Mouse (Mus musculus) cerebellum, adult 2 months (tissue): ENCODE measurements at regions not wholly inside any gene's neighbourhood (a gene's known extent, or its start where the extent isn't known, plus 50 kb on each side); places are given as distances from the start of the nearest gene placed in this dataset.

Experiments used
- DNase-seq, 2 experiments: peaks; one replicate each; pipeline ENCODE4 v3.0.0; 2021
- H3K27ac ChIP-seq: fragments of 200-500 bp; 2 replicates; pipeline ENCODE4 v1.5.1; 2012; ENCODE audit warnings: low read length, control low read depth, inconsistent platforms; ENCODE audit not compliant: insufficient read depth
- H3K27me3 ChIP-seq: fragments of 200-500 bp; 2 replicates; pipeline ENCODE4 v1.6.1; 2012; ENCODE audit warnings: inconsistent platforms, mild to moderate bottlenecking, low read length, moderate library complexity; ENCODE audit not compliant: control insufficient read depth, insufficient read depth
- H3K4me1 ChIP-seq: fragments of 200-500 bp; 2 replicates; pipeline ENCODE4 v1.6.1; 2011; ENCODE audit warnings: low read length; ENCODE audit not compliant: control insufficient read depth, insufficient read depth
- H3K4me3 ChIP-seq: fragments of 200-500 bp; replicated peaks from 2 replicates; pipeline ENCODE3; 2011; ENCODE audit warnings: mild to moderate bottlenecking, low read depth, low read length, control low read depth; ENCODE audit not compliant: insufficient read depth
- CTCF ChIP-seq: fragments of 200-500 bp; IDR thresholded peaks from 2 replicates; pipeline ENCODE4 v1.5.1; 2011; ENCODE audit warnings: low read depth, mild to moderate bottlenecking, control low read depth, low read length, moderate library complexity, borderline replicate concordance; ENCODE audit not compliant: insufficient read depth
- POLR2A ChIP-seq: fragments of 200-500 bp; IDR thresholded peaks from 2 replicates; pipeline ENCODE4 v1.6.1; 2011; ENCODE audit warnings: low read length, control low read depth, borderline replicate concordance; ENCODE audit not compliant: insufficient read depth
- WGBS: fragments of 180-500 bp; shearing (Covaris S2); methylation state at CpG from one replicate; pipeline ENCODE4 v1.1.7; 2018; 5-methylcytosine and 5-hydroxymethylcytosine counted together

- Histone ChIP-seq H3K4me1 (no peaks in the 10 kb centered on the region), H3K4me3 (no peak overlapping the region), H3K27ac (no peak overlapping the region), H3K27me3 (no peaks in the 10 kb centered on the region)
- no peak for DNase-seq
- TF ChIP-seq CTCF (no peak), POLR2A (no peak)
- WGBS, result 66% methylated on average over 9 of the region's 9 CpGs
Measured at GRCm38 (mm10) chr13:70115576-70115975, 313.4 kb downstream of the Med10 start.

GRCm38 (mm10) chr13:70124860-70125545 lies 322.8 kb downstream of the Med10 start:
- Histone ChIP-seq H3K4me3 (no peak overlapping the region), H3K27me3 (no peaks in the 10 kb centered on the region), H3K4me1 (no peaks in the 10 kb centered on the region), H3K27ac (no peak overlapping the region)
- DNase-seq, result no peak
- 38% methylated on average over 9 of the region's 9 CpGs for WGBS
- TF ChIP-seq CTCF (no peak), POLR2A (no peak)

- no peaks in the 10 kb centered on the region for H3K27me3 ChIP-seq
- no peaks in the 10 kb centered on the region for H3K4me1 ChIP-seq
- TF ChIP-seq POLR2A (no peak), CTCF (no peak)
- no peak for DNase-seq
- H3K4me3 ChIP-seq, result no peak overlapping the region
- H3K27ac ChIP-seq, result no peak overlapping the region
- WGBS, result 59% methylated on average over 4 of the region's 4 CpGs
Measured at GRCm38 (mm10) chr13:70127310-70127709, 325.1 kb downstream of the Med10 start.

GRCm38 (mm10) chr13:70134544-70134943 lies 332.3 kb downstream of the Med10 start:
- 92% methylated on average over 8 of the region's 8 CpGs for WGBS
- Histone ChIP-seq H3K27me3 (no peaks in the 10 kb centered on the region), H3K27ac (no peak overlapping the region), H3K4me3 (no peak overlapping the region), H3K4me1 (no peaks in the 10 kb centered on the region)
- no peak for TF ChIP-seq POLR2A
- no peak for TF ChIP-seq CTCF
- DNase-seq, result no peak

DNA sequence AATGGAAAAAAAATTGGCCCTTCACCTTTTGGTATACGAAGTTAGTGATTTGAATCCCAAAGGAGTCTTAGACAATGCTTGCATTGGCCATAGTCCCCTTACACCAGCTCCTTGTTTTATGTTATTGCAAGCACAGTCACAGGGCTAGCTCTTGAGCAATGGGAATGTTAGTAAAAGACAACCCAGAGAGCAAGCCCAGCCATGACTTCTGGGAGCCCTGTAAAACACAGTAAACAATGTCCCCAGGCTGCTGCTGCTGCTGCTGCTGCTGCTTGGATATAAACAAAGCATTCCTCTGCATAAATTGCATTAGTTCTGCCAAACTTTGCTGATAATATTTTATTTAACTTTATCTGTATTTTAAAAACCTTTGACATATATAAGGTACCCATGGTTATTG lies 334.0 kb downstream of the Med10 start:
- Histone ChIP-seq H3K4me3 (no peak overlapping the region), H3K4me1 (no peaks in the 10 kb centered on the region), H3K27me3 (no peaks in the 10 kb centered on the region), H3K27ac (no peak overlapping the region)
- no peak for DNase-seq
- 83% methylated on average over 1 of the region's 1 CpGs for WGBS
- TF ChIP-seq CTCF (no peak), POLR2A (no peak)

DNA sequence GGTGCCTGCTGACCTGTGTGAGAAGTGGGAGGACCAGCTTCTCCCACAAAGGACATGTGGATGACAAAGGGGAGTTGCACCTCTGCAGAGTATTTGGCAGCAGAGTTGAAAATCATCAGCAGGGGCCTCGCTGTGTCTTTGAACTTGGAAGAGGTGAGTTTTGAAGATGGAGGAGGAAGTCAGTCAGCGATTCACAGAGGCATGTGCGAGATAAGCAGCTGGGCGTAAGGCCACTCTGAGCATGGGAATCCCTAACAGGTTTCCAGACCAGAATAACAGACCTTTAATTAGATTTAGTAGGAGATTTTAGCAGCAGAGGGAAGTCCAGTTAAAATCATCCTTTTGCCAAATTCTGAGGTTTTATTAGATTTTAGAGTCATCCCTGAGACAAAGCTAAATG lies 342.3 kb downstream of the Med10 start:
- peaks cover 3% of the 10 kb centered on the region; the same call in 1 of the 2 replicates for H3K4me1 ChIP-seq
- no peak for DNase-seq
- H3K4me3 ChIP-seq, result no peak overlapping the region
- H3K27ac ChIP-seq, result no peak overlapping the region
- TF ChIP-seq POLR2A (no peak), CTCF (no peak)
- WGBS, result 84% methylated on average over 4 of the region's 4 CpGs
- H3K27me3 ChIP-seq, result no peaks in the 10 kb centered on the region

GRCm38 (mm10) chr13:70145466-70145865 lies 343.3 kb downstream of the Med10 start:
- Histone ChIP-seq H3K27me3 (no peaks in the 10 kb centered on the region), H3K4me3 (no peak overlapping the region), H3K4me1 (peaks cover 3% of the 10 kb centered on the region; the same call in 1 of the 2 replicates), H3K27ac (no peak overlapping the region)
- 48% methylated on average over 6 of the region's 6 CpGs for WGBS
- TF ChIP-seq POLR2A (no peak), CTCF (no peak)
- no peak for DNase-seq
